Mouse (Mus musculus) hindbrain, embryonic 12.5 days (tissue): ENCODE results near the gene 4933415A04Rik. TPM values are rescaled to one million over a fixed set of nuclear protein-coding genes. Genes with fewer than 3 reads are reported as not detected.

ENCODE experiments used
- ATAC-seq: fragments of 200-750 bp; cut with Nextera tagmentation; 2 replicates; pipeline ENCODE4 v1.8.0; 2017; ENCODE audit warnings: moderate TSS enrichment; ENCODE audit not compliant: low FRiP score
- H3K27ac ChIP-seq: fragments of 300-500 bp; sonication (generic); 2 replicates; pipeline ENCODE4 v1.5.1; 2016; ENCODE audit warnings: mild to moderate bottlenecking
- H3K27me3 ChIP-seq: fragments of 300-500 bp; sonication (generic); 2 replicates; pipeline ENCODE4 v1.6.1; 2016; ENCODE audit warnings: mild to moderate bottlenecking
- H3K36me3 ChIP-seq: fragments of 300-500 bp; sonication (generic); 2 replicates; pipeline ENCODE4 v1.6.1; 2016; ENCODE audit warnings: mild to moderate bottlenecking
- H3K4me1 ChIP-seq: fragments of 300-500 bp; sonication (generic); 2 replicates; pipeline ENCODE4 v1.6.1; 2016
- H3K4me2 ChIP-seq: fragments of 300-500 bp; sonication (generic); replicated peaks from 2 replicates; pipeline ENCODE4 v1.6.1; 2016; ENCODE audit warnings: mild to moderate bottlenecking
- H3K4me3 ChIP-seq: fragments of 300-500 bp; sonication (generic); 2 replicates; pipeline ENCODE4 v1.5.1; 2016; ENCODE audit warnings: mild to moderate bottlenecking
- H3K9ac ChIP-seq: fragments of 300-500 bp; sonication (generic); 2 replicates; pipeline ENCODE4 v1.6.1; 2016; ENCODE audit warnings: mild to moderate bottlenecking, moderate library complexity
- H3K9me3 ChIP-seq: fragments of 300-500 bp; sonication (generic); replicated peaks from 2 replicates; pipeline ENCODE4 v1.6.1; 2016; ENCODE audit warnings: mild to moderate bottlenecking
- WGBS: fragments of 180-500 bp; shearing (Covaris S2); methylation state at CpG from one replicate; pipeline ENCODE4 v1.1.7; 2016; 5-methylcytosine and 5-hydroxymethylcytosine counted together
- polyA plus RNA-seq: library from polyadenylated mRNA; unstranded; fragments of >200 nt; fragmentation: Nextera tagmentation; extraction: Ambion mirVana; gene quantifications from 2 replicates; pipeline ENCODE4 v1.2.1, GENCODE M21; 2016

4933415A04Rik gene
- polyA plus RNA-seq, 1 experiment from 2014 or later, result 8.1 TPM

DNA sequence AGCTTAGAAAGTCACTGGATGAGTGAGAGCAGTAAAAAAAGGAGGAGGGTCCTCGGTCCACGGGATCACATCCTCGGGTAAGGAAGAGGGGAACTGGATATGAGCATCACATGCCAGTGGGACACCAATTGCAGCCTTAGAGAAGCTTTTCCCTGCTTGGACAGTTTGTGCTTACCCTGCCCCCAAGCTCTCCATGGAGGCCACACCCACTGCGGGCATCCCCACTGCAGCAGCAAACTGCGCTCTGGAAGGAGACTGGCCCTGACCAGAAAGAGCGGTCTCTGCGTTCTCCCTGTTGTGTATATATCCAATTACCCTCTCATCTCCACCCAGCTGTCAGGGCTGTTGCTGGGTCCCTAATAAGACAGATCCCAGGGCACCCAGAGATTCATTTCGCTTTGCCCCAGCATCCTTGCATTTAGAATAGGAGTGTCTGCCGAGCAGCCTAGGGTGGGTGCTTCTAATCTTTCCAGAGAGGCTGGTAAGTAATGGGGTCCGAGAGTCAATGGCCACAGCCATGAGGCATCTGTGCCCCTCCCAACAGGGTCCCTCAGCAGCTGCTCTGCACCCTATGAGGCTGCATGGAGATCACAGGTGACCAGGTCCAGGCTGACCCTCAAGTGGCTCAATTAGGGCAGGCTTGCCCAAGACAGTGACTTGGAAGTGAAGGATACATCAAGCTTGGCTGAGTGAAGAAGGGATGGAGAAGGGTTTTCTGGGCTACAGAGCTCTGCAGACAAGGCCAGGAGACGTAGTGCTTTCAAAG, 8.9 kb upstream of the 4933415A04Rik start:
- H3K27me3 ChIP-seq, result no peaks in the 10 kb centered on the region
- peaks cover 24% of the 10 kb centered on the region for H3K36me3 ChIP-seq
- no peak overlapping the region for H3K27ac ChIP-seq
- 55% methylated on average over 11 of the region's 11 CpGs for WGBS
- no peaks in the 10 kb centered on the region for H3K9me3 ChIP-seq
- no peak overlapping the region for H3K9ac ChIP-seq
- H3K4me3 ChIP-seq, result no peak overlapping the region
- no peak for ATAC-seq
- H3K4me2 ChIP-seq, result no peak overlapping the region
- peaks cover 19% of the 10 kb centered on the region for H3K4me1 ChIP-seq

- H3K4me2 ChIP-seq, result no peak overlapping the region
- 0 out of 2 replicates have a peak, but pooled peaks have one; percentile 29 for ATAC-seq
- no peaks in the 10 kb centered on the region for H3K9me3 ChIP-seq
- H3K4me1 ChIP-seq, result peaks cover 8% of the 10 kb centered on the region; the same call in 1 of the 2 replicates
- no peak overlapping the region for H3K9ac ChIP-seq
- H3K36me3 ChIP-seq, result peaks cover 54% of the 10 kb centered on the region
- WGBS, result 92% methylated on average over 22 of the region's 22 CpGs
- no peak overlapping the region for H3K4me3 ChIP-seq
- H3K27ac ChIP-seq, result peak overlapping the region; percentile 23; the same call in 1 of the 2 replicates
- no peaks in the 10 kb centered on the region for H3K27me3 ChIP-seq
Observed at GRCm38 (mm10) chr11:43585211-43586005, 1.4 kb upstream of the 4933415A04Rik start.

DNA sequence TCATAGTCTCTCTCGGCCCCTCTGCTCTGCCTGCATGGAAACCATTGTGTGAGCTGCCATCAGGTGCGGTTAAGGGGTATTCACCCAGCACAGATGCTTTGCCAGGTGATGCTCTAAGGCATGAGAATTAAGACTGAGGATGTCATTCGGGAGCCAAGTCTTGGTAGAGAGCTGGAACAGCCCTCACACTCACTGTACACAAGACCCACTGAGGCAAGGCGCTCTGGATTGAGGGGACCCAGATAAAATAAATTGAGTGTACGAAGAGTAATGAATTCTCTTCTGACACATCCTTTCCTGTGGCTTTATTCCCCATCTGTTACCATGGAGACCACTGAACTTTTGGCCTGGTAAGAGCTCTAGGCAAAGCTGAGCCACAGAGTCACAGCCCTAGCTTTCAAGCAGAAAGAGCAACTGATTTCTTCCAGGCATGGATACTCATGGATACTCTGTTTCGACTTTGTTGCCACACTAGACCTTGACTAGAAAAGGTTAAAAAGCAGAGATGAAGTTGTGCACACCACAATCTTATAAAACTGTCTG, 2.8 kb downstream of the 4933415A04Rik start:
- H3K27me3 ChIP-seq, result no peaks in the 10 kb centered on the region
- H3K4me3 ChIP-seq, result no peak overlapping the region
- H3K4me1 ChIP-seq, result peaks cover 8% of the 10 kb centered on the region; the same call in 1 of the 2 replicates
- H3K9me3 ChIP-seq, result no peaks in the 10 kb centered on the region
- ATAC-seq, result peak; percentile 51; the same call in 1 of the 2 replicates
- H3K36me3 ChIP-seq, result peaks cover 31% of the 10 kb centered on the region
- peak overlapping the region; percentile 48; the same call in 1 of the 2 replicates for H3K27ac ChIP-seq
- WGBS, result 65% methylated on average over 6 of the region's 6 CpGs
- H3K9ac ChIP-seq, result no peak overlapping the region
- no peak overlapping the region for H3K4me2 ChIP-seq

DNA sequence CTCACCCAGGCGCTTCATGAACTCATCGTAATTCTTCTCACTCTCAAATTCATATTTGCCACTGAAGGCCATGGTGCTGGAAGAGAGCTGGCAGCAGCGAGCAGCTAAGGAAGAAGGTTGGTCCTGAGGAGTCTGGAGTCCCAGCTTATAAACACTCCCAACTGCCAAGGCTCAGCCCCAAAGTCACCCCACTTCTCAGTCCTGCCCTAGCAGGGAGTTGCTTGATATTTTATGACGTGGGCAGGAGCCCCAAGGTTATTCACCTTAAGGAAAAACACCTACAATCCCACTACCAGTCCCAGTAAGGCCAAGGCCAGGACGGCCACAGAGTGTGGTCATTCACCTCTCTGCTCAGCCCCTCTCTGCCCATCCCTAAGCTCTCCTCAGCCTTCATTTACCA, 14.6 kb downstream of the 4933415A04Rik start, which contains the start of gene Fabp6:
TSS of gene Fabp6 (minus strand) at position 101 of the 400 bp plus-strand sequence.
- Histone ChIP-seq H3K27ac (no peak within 1 kb of the TSS), H3K9me3 (no peaks in the 10 kb centered on the region), H3K4me2 (no peak within 1 kb of the TSS), H3K4me1 (no peaks in the 10 kb centered on the region), H3K9ac (no peak within 1 kb of the TSS), H3K27me3 (no peaks in the 10 kb centered on the region), H3K4me3 (no peak within 1 kb of the TSS), H3K36me3 (no peaks in the 10 kb centered on the region)
- 91% methylated on average over 5 of the region's 5 CpGs for WGBS
- no peak for ATAC-seq

GRCm38 (mm10) chr11:43604207-43604606, 17.4 kb downstream of the 4933415A04Rik start:
- H3K9me3 ChIP-seq, result no peaks in the 10 kb centered on the region
- H3K4me2 ChIP-seq, result no peak overlapping the region
- H3K4me3 ChIP-seq, result no peak overlapping the region
- no peaks in the 10 kb centered on the region for H3K27me3 ChIP-seq
- no peak for ATAC-seq
- no peak overlapping the region for H3K9ac ChIP-seq
- 85% methylated on average over 2 of the region's 2 CpGs for WGBS
- no peaks in the 10 kb centered on the region for H3K36me3 ChIP-seq
- no peaks in the 10 kb centered on the region for H3K4me1 ChIP-seq
- no peak overlapping the region for H3K27ac ChIP-seq

- H3K27ac ChIP-seq, result no peak overlapping the region
- no peak overlapping the region for H3K4me2 ChIP-seq
- H3K9me3 ChIP-seq, result no peaks in the 10 kb centered on the region
- no peak for ATAC-seq
- no peaks in the 10 kb centered on the region for H3K27me3 ChIP-seq
- H3K36me3 ChIP-seq, result no peaks in the 10 kb centered on the region
- no peak overlapping the region for H3K9ac ChIP-seq
- WGBS, result 91% methylated on average over 6 of the region's 6 CpGs
- no peaks in the 10 kb centered on the region for H3K4me1 ChIP-seq
- no peak overlapping the region for H3K4me3 ChIP-seq
Observed at GRCm38 (mm10) chr11:43604891-43605290, 18.1 kb downstream of the 4933415A04Rik start.

- WGBS, result 85% methylated on average over 6 of the region's 6 CpGs
Observed at GRCm38 (mm10) chr11:43605859-43606258, 19.0 kb downstream of the 4933415A04Rik start.

DNA sequence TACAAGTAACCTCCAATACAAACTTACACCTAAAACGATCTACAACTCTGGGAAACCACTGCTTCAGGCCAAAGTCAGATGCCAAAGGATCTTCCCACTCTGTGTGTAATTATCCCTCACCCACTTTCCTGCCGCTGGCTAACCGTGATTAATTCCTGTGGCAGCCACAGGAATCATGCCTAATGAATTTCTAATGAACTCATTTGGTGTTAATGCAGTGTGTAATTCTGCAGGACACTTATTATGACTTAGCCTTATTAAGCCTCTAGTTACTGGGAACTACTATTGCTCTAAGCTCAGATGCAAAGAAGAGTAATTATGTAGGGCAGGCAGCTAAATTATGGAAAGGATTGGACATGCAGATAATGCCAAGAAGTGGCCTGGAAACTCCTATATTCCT, 21.6 kb downstream of the 4933415A04Rik start:
- WGBS, result 69% methylated on average over 3 of the region's 3 CpGs
- Histone ChIP-seq H3K4me3 (no peak overlapping the region), H3K9ac (no peak overlapping the region), H3K9me3 (no peaks in the 10 kb centered on the region), H3K36me3 (no peaks in the 10 kb centered on the region), H3K4me1 (0 out of 2 replicates have a peak, but pooled peaks cover 3% of the 10 kb centered on the region), H3K27me3 (no peaks in the 10 kb centered on the region), H3K4me2 (no peak overlapping the region), H3K27ac (peak overlapping the region; percentile 23; the same call in 1 of the 2 replicates)
- ATAC-seq, result no peak

More at GRCm38 (mm10) chr11:43605859-43606258, 19.0 kb downstream of the 4933415A04Rik start:
- H3K27ac ChIP-seq, result no peak overlapping the region
- H3K27me3 ChIP-seq, result no peaks in the 10 kb centered on the region
- no peak overlapping the region for H3K4me2 ChIP-seq
- H3K9me3 ChIP-seq, result no peaks in the 10 kb centered on the region
- H3K9ac ChIP-seq, result no peak overlapping the region
- H3K4me3 ChIP-seq, result no peak overlapping the region
- no peaks in the 10 kb centered on the region for H3K36me3 ChIP-seq
- no peak for ATAC-seq
- H3K4me1 ChIP-seq, result no peaks in the 10 kb centered on the region

DNA sequence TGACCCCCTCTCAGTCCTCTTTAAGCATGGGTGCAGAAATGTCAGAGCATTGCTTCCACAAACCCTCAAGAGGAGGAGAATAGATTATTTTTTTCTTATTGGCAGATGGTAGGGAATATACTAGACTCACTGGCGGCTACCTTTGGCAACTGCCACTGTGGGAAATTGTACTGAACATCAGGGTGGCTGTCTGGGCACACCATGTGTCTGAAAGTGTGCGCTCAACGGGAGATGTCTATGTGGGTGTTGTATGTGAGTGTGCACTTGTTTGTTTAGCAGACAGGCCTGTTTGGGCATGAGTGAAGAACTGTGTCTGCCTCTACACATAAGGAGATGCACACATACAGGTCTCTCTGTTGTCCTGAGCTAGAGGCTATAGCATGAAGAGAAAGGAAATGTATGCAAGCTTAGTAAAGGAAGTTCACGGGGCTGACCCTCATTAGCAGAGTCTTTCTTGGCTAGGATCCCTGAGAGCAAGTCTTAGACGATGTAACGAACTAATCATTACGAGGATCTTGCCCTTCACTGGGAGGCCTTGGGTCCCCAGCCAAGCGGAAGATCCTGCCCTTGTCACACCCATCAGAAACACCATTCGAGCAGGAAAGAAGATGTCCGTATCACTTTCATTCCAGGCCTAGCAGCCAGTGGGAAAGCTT, 23.3 kb downstream of the 4933415A04Rik start:
- no peak overlapping the region for H3K27ac ChIP-seq
- no peaks in the 10 kb centered on the region for H3K9me3 ChIP-seq
- H3K4me2 ChIP-seq, result no peak overlapping the region
- ATAC-seq, result no peak
- no peak overlapping the region for H3K4me3 ChIP-seq
- no peaks in the 10 kb centered on the region for H3K36me3 ChIP-seq
- no peak overlapping the region for H3K9ac ChIP-seq
- 0 out of 2 replicates have a peak, but pooled peaks cover 3% of the 10 kb centered on the region for H3K4me1 ChIP-seq
- WGBS, result 76% methylated on average over 10 of the region's 10 CpGs
- H3K27me3 ChIP-seq, result no peaks in the 10 kb centered on the region

- ATAC-seq, result no peak
- H3K27me3 ChIP-seq, result no peaks in the 10 kb centered on the region
- no peak overlapping the region for H3K4me3 ChIP-seq
- H3K4me2 ChIP-seq, result no peak overlapping the region
- H3K27ac ChIP-seq, result no peak overlapping the region
- H3K36me3 ChIP-seq, result no peaks in the 10 kb centered on the region
- 0 out of 2 replicates have a peak, but pooled peaks cover 3% of the 10 kb centered on the region for H3K4me1 ChIP-seq
- WGBS, result 86% methylated on average over 5 of the region's 5 CpGs
- H3K9ac ChIP-seq, result no peak overlapping the region
- no peaks in the 10 kb centered on the region for H3K9me3 ChIP-seq
Observed at GRCm38 (mm10) chr11:43610662-43611033, 23.8 kb downstream of the 4933415A04Rik start.

DNA sequence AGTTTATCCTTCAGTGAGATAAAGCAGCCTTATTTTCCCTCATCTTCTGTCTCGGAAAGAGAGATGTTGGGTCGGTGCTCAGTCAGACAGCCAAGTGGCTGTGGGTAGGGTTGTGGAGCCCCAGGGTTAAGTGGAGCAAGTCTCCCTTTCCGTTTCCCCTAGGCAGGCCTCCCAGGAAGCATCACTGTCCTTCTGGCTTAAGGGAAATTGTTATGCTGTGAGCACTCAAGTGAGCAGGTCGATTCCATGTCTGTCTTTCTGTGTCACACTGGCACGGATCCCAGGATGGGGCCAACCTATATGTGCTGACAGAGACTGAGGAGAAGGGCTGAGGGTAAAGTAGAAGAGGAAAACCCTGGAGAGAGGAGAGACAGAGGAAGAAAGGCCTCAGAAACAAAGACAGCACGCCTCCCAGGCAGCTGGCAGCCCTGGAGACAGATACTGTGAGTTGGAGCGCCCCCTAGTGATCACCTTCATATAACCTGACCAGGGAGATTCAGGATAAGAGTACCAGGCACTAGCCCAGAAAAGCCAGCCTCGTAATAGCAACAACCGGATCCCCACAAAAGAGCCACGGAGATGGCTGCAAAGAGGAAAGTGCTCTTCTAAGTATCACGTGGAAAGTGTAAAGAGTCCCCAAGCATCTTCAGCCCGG, 26.1 kb downstream of the 4933415A04Rik start:
- Histone ChIP-seq H3K36me3 (no peaks in the 10 kb centered on the region), H3K4me2 (no peak overlapping the region), H3K4me1 (peaks cover 10% of the 10 kb centered on the region), H3K4me3 (no peak overlapping the region), H3K9me3 (no peaks in the 10 kb centered on the region), H3K9ac (no peak overlapping the region), H3K27me3 (no peaks in the 10 kb centered on the region), H3K27ac (peak overlapping the region; percentile 63)
- 24% methylated on average over 12 of the region's 12 CpGs for WGBS
- ATAC-seq, result peak; percentile 83
